Mouse (Mus musculus) C2C12 (cell line): ENCODE measurements around the gene Atg9b.

Experiments used
- CEBPB ChIP-seq: IDR thresholded peaks from one replicate; pipeline ENCODE4 v1.6.1; 2011; ENCODE audit warnings: low read depth, mild to moderate bottlenecking, control low read depth, moderate library complexity
- CTCF ChIP-seq: IDR thresholded peaks from one replicate; pipeline ENCODE4 v1.5.1; 2011; ENCODE audit not compliant: control insufficient read depth, insufficient read depth, insufficient read length
- FOSL1 ChIP-seq: IDR thresholded peaks from one replicate; pipeline ENCODE4 v1.8.0; 2011; ENCODE audit warnings: mild to moderate bottlenecking, low read length; ENCODE audit not compliant: poor library complexity, insufficient read depth, severe bottlenecking
- MAX ChIP-seq: IDR thresholded peaks from one replicate; pipeline ENCODE4 v1.6.1; 2011; ENCODE audit warnings: mild to moderate bottlenecking, control low read depth
- MYOD1 ChIP-seq: IDR thresholded peaks from one replicate; pipeline ENCODE4 v1.6.1; 2011; ENCODE audit warnings: low read depth; ENCODE audit not compliant: control insufficient read depth, insufficient read length
- MYOG ChIP-seq: IDR thresholded peaks from one replicate; pipeline ENCODE4 v1.6.1; 2011; ENCODE audit not compliant: control insufficient read depth, insufficient read length; ENCODE audit errors: extremely low read depth
- USF1 ChIP-seq: IDR thresholded peaks from one replicate; pipeline ENCODE4 v1.6.1; 2011; ENCODE audit warnings: low read depth, mild to moderate bottlenecking, control low read depth, moderate library complexity

DNA sequence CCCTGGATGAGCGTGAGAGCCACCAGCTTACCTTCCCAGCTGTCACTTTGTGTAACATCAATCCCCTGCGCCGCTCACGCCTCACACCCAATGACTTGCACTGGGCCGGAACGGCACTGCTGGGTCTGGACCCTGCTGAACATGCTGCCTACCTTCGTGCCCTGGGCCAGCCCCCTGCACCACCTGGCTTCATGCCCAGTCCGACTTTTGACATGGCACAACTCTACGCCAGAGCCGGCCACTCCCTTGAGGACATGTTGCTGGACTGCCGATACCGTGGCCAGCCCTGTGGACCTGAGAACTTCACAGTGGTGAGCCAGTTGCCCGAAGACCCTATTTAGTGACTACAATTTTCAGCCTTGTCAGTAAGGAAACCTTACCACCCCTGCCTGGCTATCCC lies 22.0 kb upstream of the Atg9b start:
- TF ChIP-seq USF1 (no peak), CTCF (no peak), MYOD1 (no peak), CEBPB (no peak), MAX (no peak), MYOG (no peak), FOSL1 (no peak)
